ENCODE assay signal across 15 mouse cellular contexts in the genomic region with DNA sequence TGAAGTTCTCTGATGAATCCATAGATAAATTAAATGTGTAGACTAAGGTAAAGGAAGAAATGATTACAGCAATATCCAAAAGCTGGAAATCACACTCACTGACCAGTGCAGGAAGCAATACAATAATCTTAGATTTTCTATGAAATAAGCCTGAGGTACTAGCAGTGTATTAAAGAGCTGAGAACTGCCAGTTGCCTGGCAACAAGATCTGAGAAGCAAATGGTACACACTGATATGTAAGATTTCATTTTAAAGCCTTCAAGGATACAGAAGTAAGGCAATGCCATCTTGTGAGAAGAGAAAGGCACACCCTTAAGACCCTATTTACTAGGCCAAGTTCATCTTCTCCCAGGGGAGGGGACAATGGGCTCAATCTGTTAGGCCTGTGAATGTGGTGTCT. TPM values are rescaled to one million over a fixed set of nuclear protein-coding genes. Genes with fewer than 3 reads are reported as not detected.
"Had no signal": no experiment of that assay in that cellular context is flagged by ENCODE, and none has a peak within 500 bp of the region (broad histone marks: within the 10 kb centered on the region; RNA-seq: fewer than 3 reads in every experiment).

No protein-coding gene starts in this region.

- H3K36me3 ChIP-seq: liver, embryonic 13.5 days; lung, embryonic 15.5 days had no signal

- DNase-seq: kidney, postnatal 10 days; kidney, postnatal 4 days; liver; liver, embryonic 13.5 days; liver, postnatal 0 days; spleen, adult 18-20 months; thymus, adult 2 months; thymus, postnatal 25 days had no signal

- ATAC-seq: liver, postnatal 0 days had no signal

- H3K4me2 ChIP-seq: limb, embryonic 12.5 days; liver, embryonic 13.5 days; lung, embryonic 15.5 days; neural tube, embryonic 12.5 days had no signal

- H3K27me3 ChIP-seq: limb, embryonic 12.5 days; liver, embryonic 13.5 days; lung, embryonic 15.5 days; neural tube, embryonic 12.5 days had no signal

- H3K9ac ChIP-seq: limb, embryonic 12.5 days; liver, embryonic 13.5 days; liver, postnatal 0 days; lung, embryonic 15.5 days; neural tube, embryonic 12.5 days had no signal

- H3K4me1 ChIP-seq: limb, embryonic 12.5 days; liver, embryonic 13.5 days; neural tube, embryonic 12.5 days had no signal

- H3K4me3 ChIP-seq: layer of hippocampus, adult 2 months; limb, embryonic 12.5 days; liver, embryonic 13.5 days; lung, embryonic 15.5 days; neural tube, embryonic 12.5 days had no signal

- H3K9me3 ChIP-seq: limb, embryonic 12.5 days; liver, embryonic 13.5 days; lung, embryonic 15.5 days; neural tube, embryonic 12.5 days had no signal

- H3K27ac ChIP-seq: layer of hippocampus, adult 2 months; limb, embryonic 12.5 days; liver, embryonic 13.5 days; lung, embryonic 15.5 days; neural tube, embryonic 12.5 days had no signal

RNA-seq across cellular contexts. Expression of gene Arnt2, which starts 59.4 kb away (rescaled TPM):
- total RNA-seq: megakaryocyte-erythroid progenitor cell, adult 5-6 weeks; monocyte, adult 5-6 weeks; neutrophil, adult 5-6 weeks had no signal
- polyA plus RNA-seq: liver, postnatal 0 days had no signal
